Mouse (Mus musculus): ENCODE data around the gene 4931422A03Rik. TPM values are rescaled to one million over a fixed set of nuclear protein-coding genes. Genes with fewer than 3 reads are reported as not detected.

Gene 4931422A03Rik
- polyA plus RNA-seq, 1 experiment from 2014 or later, result 2.2 TPM

GRCm38 (mm10) chr2:103937670-103938069 lies 90.5 kb downstream of the 4931422A03Rik start:
- no peak overlapping the region for H3K4me2 ChIP-seq (ENCODE audit: low read depth, low read length)
- H3K27ac ChIP-seq (ENCODE audit: low read length), result no peak overlapping the region
- H3K9me3 ChIP-seq (replicated peaks; ENCODE audit: control insufficient read depth, low read length), result no peaks in the 10 kb centered on the region
- 53% methylated on average over 2 of the region's 2 CpGs for WGBS
- no peaks in the 10 kb centered on the region for H3K36me3 ChIP-seq (ENCODE audit: control insufficient read depth, insufficient read depth, low read length)
- H3K27me3 ChIP-seq (ENCODE audit: control insufficient read depth, insufficient read depth, low read length), result no peaks in the 10 kb centered on the region
- no peak for ATAC-seq (ENCODE audit: insufficient read depth, low FRiP score)
- H3K4me3 ChIP-seq (replicated peaks; ENCODE audit: low read length), result no peak overlapping the region
- H3K9ac ChIP-seq (ENCODE audit: low read length), result no peak overlapping the region
- no peaks in the 10 kb centered on the region for H3K4me1 ChIP-seq (ENCODE audit: control insufficient read depth, insufficient read depth, low read length)

GRCm38 (mm10) chr2:103936666-103937065 lies 91.5 kb downstream of the 4931422A03Rik start:
- 80% methylated on average over 2 of the region's 2 CpGs for WGBS
- Histone ChIP-seq H3K4me3 (replicated peaks; ENCODE audit: low read length) (no peak overlapping the region), H3K36me3 (ENCODE audit: control insufficient read depth, insufficient read depth, low read length) (no peaks in the 10 kb centered on the region), H3K4me1 (ENCODE audit: control insufficient read depth, insufficient read depth, low read length) (no peaks in the 10 kb centered on the region), H3K4me2 (ENCODE audit: low read depth, low read length) (no peak overlapping the region), H3K27me3 (ENCODE audit: control insufficient read depth, insufficient read depth, low read length) (no peaks in the 10 kb centered on the region), H3K9me3 (replicated peaks; ENCODE audit: control insufficient read depth, low read length) (no peaks in the 10 kb centered on the region), H3K27ac (ENCODE audit: low read length) (no peak overlapping the region), H3K9ac (ENCODE audit: low read length) (no peak overlapping the region)
- no peak for ATAC-seq (ENCODE audit: insufficient read depth, low FRiP score)

- Histone ChIP-seq H3K27me3 (ENCODE audit: control insufficient read depth, insufficient read depth, low read length) (no peaks in the 10 kb centered on the region), H3K4me3 (replicated peaks; ENCODE audit: low read length) (no peak overlapping the region), H3K4me1 (ENCODE audit: control insufficient read depth, insufficient read depth, low read length) (no peaks in the 10 kb centered on the region), H3K9ac (ENCODE audit: low read length) (no peak overlapping the region), H3K27ac (ENCODE audit: low read length) (no peak overlapping the region), H3K4me2 (ENCODE audit: low read depth, low read length) (no peak overlapping the region), H3K9me3 (replicated peaks; ENCODE audit: control insufficient read depth, low read length) (no peaks in the 10 kb centered on the region), H3K36me3 (ENCODE audit: control insufficient read depth, insufficient read depth, low read length) (no peaks in the 10 kb centered on the region)
- 74% methylated on average over 10 of the region's 10 CpGs for WGBS
- ATAC-seq (ENCODE audit: insufficient read depth, low FRiP score), result no peak
Observed at GRCm38 (mm10) chr2:103935691-103936435, 92.3 kb downstream of the 4931422A03Rik start.

- no peak overlapping the region for H3K27ac ChIP-seq (ENCODE audit: low read length)
- no peaks in the 10 kb centered on the region for H3K9me3 ChIP-seq (replicated peaks; ENCODE audit: control insufficient read depth, low read length)
- no peak overlapping the region for H3K9ac ChIP-seq (ENCODE audit: low read length)
- ATAC-seq (ENCODE audit: insufficient read depth, low FRiP score), result no peak
- H3K36me3 ChIP-seq (ENCODE audit: control insufficient read depth, insufficient read depth, low read length), result no peaks in the 10 kb centered on the region
- H3K27me3 ChIP-seq (ENCODE audit: control insufficient read depth, insufficient read depth, low read length), result no peaks in the 10 kb centered on the region
- WGBS, result 71% methylated on average over 3 of the region's 3 CpGs
- no peak overlapping the region for H3K4me3 ChIP-seq (replicated peaks; ENCODE audit: low read length)
- H3K4me1 ChIP-seq (ENCODE audit: control insufficient read depth, insufficient read depth, low read length), result no peaks in the 10 kb centered on the region
- H3K4me2 ChIP-seq (ENCODE audit: low read depth, low read length), result no peak overlapping the region
Observed at GRCm38 (mm10) chr2:103934670-103935069, 93.5 kb downstream of the 4931422A03Rik start.

- no peak for ATAC-seq (ENCODE audit: insufficient read depth, low FRiP score)
- no peaks in the 10 kb centered on the region for H3K36me3 ChIP-seq (ENCODE audit: control insufficient read depth, insufficient read depth, low read length)
- H3K4me3 ChIP-seq (replicated peaks; ENCODE audit: low read length), result no peak overlapping the region
- no peak overlapping the region for H3K9ac ChIP-seq (ENCODE audit: low read length)
- no peak overlapping the region for H3K4me2 ChIP-seq (ENCODE audit: low read depth, low read length)
- H3K27me3 ChIP-seq (ENCODE audit: control insufficient read depth, insufficient read depth, low read length), result no peaks in the 10 kb centered on the region
- H3K27ac ChIP-seq (ENCODE audit: low read length), result no peak overlapping the region
- WGBS, result 50% methylated on average over 7 of the region's 7 CpGs
- no peaks in the 10 kb centered on the region for H3K9me3 ChIP-seq (replicated peaks; ENCODE audit: control insufficient read depth, low read length)
- no peaks in the 10 kb centered on the region for H3K4me1 ChIP-seq (ENCODE audit: control insufficient read depth, insufficient read depth, low read length)
Observed at GRCm38 (mm10) chr2:103934270-103934669, 93.9 kb downstream of the 4931422A03Rik start.

- H3K36me3 ChIP-seq (ENCODE audit: control insufficient read depth, insufficient read depth, low read length), result no peaks in the 10 kb centered on the region
- no peak overlapping the region for H3K27ac ChIP-seq (ENCODE audit: low read length)
- H3K4me3 ChIP-seq (replicated peaks; ENCODE audit: low read length), result no peak overlapping the region
- H3K4me2 ChIP-seq (ENCODE audit: low read depth, low read length), result no peak overlapping the region
- no peaks in the 10 kb centered on the region for H3K9me3 ChIP-seq (replicated peaks; ENCODE audit: control insufficient read depth, low read length)
- H3K4me1 ChIP-seq (ENCODE audit: control insufficient read depth, insufficient read depth, low read length), result no peaks in the 10 kb centered on the region
- 63% methylated on average over 9 of the region's 9 CpGs for WGBS
- no peaks in the 10 kb centered on the region for H3K27me3 ChIP-seq (ENCODE audit: control insufficient read depth, insufficient read depth, low read length)
- no peak overlapping the region for H3K9ac ChIP-seq (ENCODE audit: low read length)
- ATAC-seq (ENCODE audit: insufficient read depth, low FRiP score), result no peak
Observed at GRCm38 (mm10) chr2:103932480-103932879, 95.7 kb downstream of the 4931422A03Rik start.

- WGBS, result 58% methylated on average over 2 of the region's 2 CpGs
- Histone ChIP-seq H3K4me1 (ENCODE audit: control insufficient read depth, insufficient read depth, low read length) (no peaks in the 10 kb centered on the region), H3K27me3 (ENCODE audit: control insufficient read depth, insufficient read depth, low read length) (no peaks in the 10 kb centered on the region), H3K36me3 (ENCODE audit: control insufficient read depth, insufficient read depth, low read length) (no peaks in the 10 kb centered on the region), H3K9ac (ENCODE audit: low read length) (no peak overlapping the region), H3K27ac (ENCODE audit: low read length) (no peak overlapping the region), H3K9me3 (replicated peaks; ENCODE audit: control insufficient read depth, low read length) (no peaks in the 10 kb centered on the region), H3K4me2 (ENCODE audit: low read depth, low read length) (no peak overlapping the region), H3K4me3 (replicated peaks; ENCODE audit: low read length) (no peak overlapping the region)
- ATAC-seq (ENCODE audit: insufficient read depth, low FRiP score), result no peak
Observed at GRCm38 (mm10) chr2:103932025-103932424, 96.1 kb downstream of the 4931422A03Rik start.

- Histone ChIP-seq H3K27ac (ENCODE audit: low read length) (no peak overlapping the region), H3K4me2 (ENCODE audit: low read depth, low read length) (no peak overlapping the region), H3K9ac (ENCODE audit: low read length) (no peak overlapping the region), H3K9me3 (replicated peaks; ENCODE audit: control insufficient read depth, low read length) (no peaks in the 10 kb centered on the region), H3K36me3 (ENCODE audit: control insufficient read depth, insufficient read depth, low read length) (no peaks in the 10 kb centered on the region), H3K4me3 (replicated peaks; ENCODE audit: low read length) (no peak overlapping the region), H3K4me1 (ENCODE audit: control insufficient read depth, insufficient read depth, low read length) (no peaks in the 10 kb centered on the region), H3K27me3 (ENCODE audit: control insufficient read depth, insufficient read depth, low read length) (no peaks in the 10 kb centered on the region)
- ATAC-seq (ENCODE audit: insufficient read depth, low FRiP score), result no peak
- 64% methylated on average over 7 of the region's 7 CpGs for WGBS
Observed at GRCm38 (mm10) chr2:103931511-103931911, 96.7 kb downstream of the 4931422A03Rik start.

GRCm38 (mm10) chr2:103930306-103931019 lies 97.7 kb downstream of the 4931422A03Rik start:
- H3K4me2 ChIP-seq (ENCODE audit: low read depth, low read length), result no peak overlapping the region
- H3K27me3 ChIP-seq (ENCODE audit: control insufficient read depth, insufficient read depth, low read length), result no peaks in the 10 kb centered on the region
- ATAC-seq (ENCODE audit: insufficient read depth, low FRiP score), result no peak
- no peaks in the 10 kb centered on the region for H3K36me3 ChIP-seq (ENCODE audit: control insufficient read depth, insufficient read depth, low read length)
- WGBS, result 57% methylated on average over 13 of the region's 13 CpGs
- H3K9ac ChIP-seq (ENCODE audit: low read length), result no peak overlapping the region
- H3K27ac ChIP-seq (ENCODE audit: low read length), result no peak overlapping the region
- H3K9me3 ChIP-seq (replicated peaks; ENCODE audit: control insufficient read depth, low read length), result no peaks in the 10 kb centered on the region
- no peak overlapping the region for H3K4me3 ChIP-seq (replicated peaks; ENCODE audit: low read length)
- H3K4me1 ChIP-seq (ENCODE audit: control insufficient read depth, insufficient read depth, low read length), result no peaks in the 10 kb centered on the region
